Mouse (Mus musculus) bone marrow macrophage, adult 2 months (primary cell): Measurements from ENCODE around the gene Higd1c. TPM values are rescaled to one million over a fixed set of nuclear protein-coding genes. Genes with fewer than 3 reads are reported as not detected.
"Not testable (repeated sequence)": the region's sequence is repeated elsewhere in the genome, so short reads cannot be mapped to it uniquely, and the experiment has no call there.

ENCODE experiments used
- H3K27ac ChIP-seq: 2 replicates; pipeline ENCODE4 v1.5.1; 2012; ENCODE audit warnings: low read depth, low read length; ENCODE audit not compliant: insufficient read depth
- H3K4me1 ChIP-seq: 2 replicates; pipeline ENCODE4 v1.6.1; 2012; ENCODE audit warnings: low read length; ENCODE audit not compliant: control insufficient read depth, insufficient read depth
- H3K4me3 ChIP-seq: 2 replicates; pipeline ENCODE4 v1.5.1; 2012; ENCODE audit warnings: mild to moderate bottlenecking, low read length, moderate library complexity; ENCODE audit not compliant: insufficient read depth
- CTCF ChIP-seq: IDR thresholded peaks from 2 replicates; pipeline ENCODE4 v1.5.1; 2012; ENCODE audit warnings: low read depth, mild to moderate bottlenecking, low read length, moderate library complexity
- POLR2A ChIP-seq: IDR thresholded peaks from 2 replicates; pipeline ENCODE4 v1.6.1; 2012; ENCODE audit warnings: mild to moderate bottlenecking, low read depth, low read length, borderline replicate concordance
- polyA plus RNA-seq: library from polyadenylated mRNA; stranded (reverse); fragments of >200 nt; gene quantifications from 2 replicates; pipeline ENCODE4 v1.2.4, GENCODE M21; 2012; ENCODE audit not compliant: missing spikeins, insufficient read depth, insufficient read length

The Higd1c gene
- polyA plus RNA-seq, 1 experiment: not detected

DNA sequence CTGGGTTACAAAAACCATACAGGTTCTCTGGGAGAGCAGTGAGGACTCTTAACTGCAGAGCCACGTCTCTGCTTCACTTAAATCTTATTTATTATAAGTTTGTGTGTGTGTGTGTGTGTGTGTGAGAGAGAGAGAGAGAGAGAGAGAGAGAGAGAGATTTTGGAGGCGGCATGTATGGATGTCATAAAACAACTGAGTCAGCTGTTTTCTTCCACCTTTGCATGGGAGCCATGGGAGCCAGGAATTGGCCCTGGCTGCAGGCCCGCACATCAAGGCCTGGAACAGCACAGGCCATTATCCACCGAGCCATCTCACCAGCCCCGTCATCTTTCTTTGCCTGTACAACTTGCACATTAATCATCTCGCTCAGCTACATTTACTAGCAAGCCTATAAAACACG, 2.8 kb downstream of the Higd1c start:
- Histone ChIP-seq H3K4me3 (no peak overlapping the region), H3K27ac (no peak overlapping the region), H3K4me1 (no peaks in the 10 kb centered on the region)
- TF ChIP-seq POLR2A (no peak), CTCF (no peak)

DNA sequence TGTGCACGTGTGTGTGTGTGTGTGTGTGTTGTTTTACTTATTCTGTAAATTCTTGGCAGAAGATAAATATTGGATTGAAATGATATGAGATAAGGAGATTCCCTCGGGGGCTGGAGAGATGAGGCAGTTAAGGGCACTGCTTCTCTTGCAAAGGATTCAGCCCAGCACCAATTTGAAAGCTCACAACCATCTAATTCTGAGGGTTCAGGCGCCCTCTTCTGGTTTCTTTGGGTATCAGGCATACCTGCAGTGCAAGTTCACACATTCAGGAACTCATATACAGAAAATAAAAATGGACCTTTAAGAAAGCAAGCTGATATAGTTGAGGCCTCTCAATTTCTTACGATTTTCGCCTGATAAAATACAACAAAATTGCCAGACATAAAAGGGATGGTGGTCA, 10.7 kb downstream of the Higd1c start:
- Histone ChIP-seq H3K27ac (no peak overlapping the region), H3K4me3 (no peak overlapping the region), H3K4me1 (peaks cover 3% of the 10 kb centered on the region)
- TF ChIP-seq POLR2A: no peak
- no peak for TF ChIP-seq CTCF

DNA sequence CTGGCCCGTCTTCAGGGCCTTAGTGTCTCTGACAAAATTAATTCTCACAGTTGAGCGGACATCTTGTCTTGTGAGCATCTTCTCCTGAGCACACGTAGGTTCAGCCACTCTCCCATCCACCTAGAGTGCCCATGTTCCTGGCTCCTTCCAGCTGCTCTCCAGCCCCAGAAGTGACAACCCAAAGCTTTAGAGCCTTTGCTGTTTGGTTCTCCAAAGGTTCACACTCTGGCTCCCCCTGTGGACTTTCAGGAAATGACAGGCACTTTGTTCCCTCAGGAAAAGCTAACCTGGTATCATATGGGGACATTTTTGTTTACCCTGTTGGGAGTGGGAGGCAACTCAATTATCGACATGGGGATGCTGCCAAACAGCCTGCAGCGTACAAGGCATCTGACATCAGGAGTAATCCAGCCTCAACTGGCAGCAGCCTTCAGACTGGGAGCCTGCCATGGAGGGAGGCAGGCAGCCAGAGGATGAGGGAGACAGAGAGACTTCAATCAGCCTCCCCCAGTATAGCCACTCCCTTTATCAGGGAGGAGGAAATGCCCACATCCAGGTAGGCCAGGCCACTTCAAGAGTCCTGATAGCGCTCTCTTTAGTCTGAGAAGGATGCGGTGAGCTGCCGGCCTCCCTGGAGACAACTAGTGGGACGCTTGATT, 13.6 kb downstream of the Higd1c start:
- H3K4me1 ChIP-seq, H3K4me3 ChIP-seq, H3K27ac ChIP-seq: not testable (repeated sequence)

DNA sequence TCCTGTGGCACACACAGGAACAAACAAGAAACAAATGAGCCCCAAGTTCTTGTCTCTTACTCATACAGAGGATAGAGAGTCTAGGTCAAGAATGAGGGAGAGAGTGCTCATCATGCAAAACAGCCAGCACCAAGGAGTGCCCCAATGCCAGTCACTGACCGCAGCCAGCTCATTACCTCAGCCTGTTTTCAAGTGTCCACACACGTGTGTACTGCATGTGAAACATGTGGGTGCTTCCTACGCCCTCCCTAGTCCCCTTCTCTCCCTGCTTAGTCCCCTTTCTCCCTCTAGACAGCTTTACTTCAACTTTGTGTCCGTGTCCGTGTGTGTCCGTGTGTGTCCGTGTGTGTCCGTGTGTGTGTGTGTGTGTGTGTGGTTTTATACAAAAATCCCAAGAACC, 15.3 kb downstream of the Higd1c start:
- H3K4me3 ChIP-seq: no peak overlapping the region
- no peak for TF ChIP-seq CTCF
- no peak for TF ChIP-seq POLR2A
- no peak overlapping the region for H3K27ac ChIP-seq
- peaks cover 3% of the 10 kb centered on the region for H3K4me1 ChIP-seq

DNA sequence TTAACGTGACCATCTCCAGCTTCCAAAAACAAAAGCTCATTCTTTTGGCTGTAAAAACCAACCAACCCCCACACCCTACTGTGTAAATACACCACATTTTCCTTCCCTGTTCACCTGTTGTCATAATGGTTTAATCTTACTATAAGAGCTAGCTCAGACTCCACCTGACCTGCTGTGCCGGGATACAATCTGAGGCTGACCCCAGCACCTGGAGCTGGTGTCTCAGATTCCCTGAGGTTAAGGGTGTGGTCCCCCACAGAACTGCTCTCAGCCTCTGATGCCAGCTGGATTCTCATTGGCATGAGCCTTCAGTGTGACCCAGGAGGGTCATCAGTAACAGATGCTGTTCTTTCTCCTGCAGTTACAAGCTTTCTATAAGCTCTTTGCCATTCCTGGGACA, 15.8 kb downstream of the Higd1c start:
- no peak overlapping the region for H3K27ac ChIP-seq
- TF ChIP-seq POLR2A (no peak), CTCF (no peak)
- peaks cover 3% of the 10 kb centered on the region for H3K4me1 ChIP-seq
- H3K4me3 ChIP-seq: no peak overlapping the region

DNA sequence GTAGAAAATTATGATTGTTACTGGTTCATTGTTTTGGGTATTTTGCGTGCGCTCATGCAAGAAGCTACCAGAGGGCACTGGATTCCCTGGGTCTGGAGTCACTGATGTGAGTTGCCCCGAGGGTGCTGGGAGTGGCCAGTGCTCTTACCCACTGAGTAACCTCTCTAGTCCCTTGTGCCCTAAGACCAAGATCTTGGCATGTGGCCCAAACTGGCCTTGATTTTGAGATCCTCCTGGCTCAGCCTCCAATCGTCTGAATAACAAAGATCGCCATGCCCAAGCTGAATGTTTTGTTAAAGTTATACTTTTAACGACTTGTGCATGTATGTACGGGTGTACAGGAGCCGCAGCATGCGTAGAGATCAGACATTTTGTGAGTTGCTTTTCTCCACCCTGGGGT, 21.4 kb downstream of the Higd1c start:
- TF ChIP-seq POLR2A (no peak), CTCF (no peak)
- no peak overlapping the region for H3K4me3 ChIP-seq

DNA sequence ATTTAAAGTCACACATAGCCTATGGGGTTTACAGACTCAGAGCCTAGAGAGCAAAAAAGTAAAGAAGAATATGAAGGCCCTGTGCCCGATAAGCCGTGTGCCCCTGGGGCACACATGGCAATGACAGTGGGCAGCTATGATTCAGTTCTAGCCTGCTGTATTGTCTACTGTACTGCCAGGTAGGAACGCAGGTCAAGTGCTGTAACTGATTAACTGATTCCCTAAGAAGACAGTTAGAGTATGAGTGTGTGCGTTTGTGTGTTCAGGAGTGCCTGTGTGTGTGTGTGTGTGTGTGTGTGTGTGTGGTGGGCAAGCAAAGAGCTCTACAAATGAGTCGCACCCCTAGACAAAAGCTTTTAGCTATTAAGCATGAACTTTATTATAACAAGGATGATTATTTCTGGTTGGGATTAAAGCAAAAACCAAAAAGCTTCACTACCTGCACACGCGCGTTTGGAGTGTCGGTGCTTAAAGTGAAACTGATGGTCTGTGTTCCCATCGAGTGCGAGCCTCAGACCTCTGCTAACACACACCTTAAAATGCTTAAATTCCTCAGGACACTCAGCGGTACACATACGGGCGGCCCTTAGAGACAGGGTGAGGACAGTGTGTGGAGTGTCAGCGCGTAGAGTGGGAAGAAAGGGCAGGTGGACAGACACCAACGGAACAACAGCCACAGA, 23.3 kb downstream of the Higd1c start:
- TF ChIP-seq CTCF: no peak
- no peak for TF ChIP-seq POLR2A
- H3K27ac ChIP-seq: no peak overlapping the region
- H3K4me3 ChIP-seq: no peak overlapping the region
- no peaks in the 10 kb centered on the region for H3K4me1 ChIP-seq

More for the DNA sequence above, 21.4 kb downstream of the Higd1c start:
- Histone ChIP-seq H3K4me1 (no peaks in the 10 kb centered on the region), H3K27ac (no peak overlapping the region)

DNA sequence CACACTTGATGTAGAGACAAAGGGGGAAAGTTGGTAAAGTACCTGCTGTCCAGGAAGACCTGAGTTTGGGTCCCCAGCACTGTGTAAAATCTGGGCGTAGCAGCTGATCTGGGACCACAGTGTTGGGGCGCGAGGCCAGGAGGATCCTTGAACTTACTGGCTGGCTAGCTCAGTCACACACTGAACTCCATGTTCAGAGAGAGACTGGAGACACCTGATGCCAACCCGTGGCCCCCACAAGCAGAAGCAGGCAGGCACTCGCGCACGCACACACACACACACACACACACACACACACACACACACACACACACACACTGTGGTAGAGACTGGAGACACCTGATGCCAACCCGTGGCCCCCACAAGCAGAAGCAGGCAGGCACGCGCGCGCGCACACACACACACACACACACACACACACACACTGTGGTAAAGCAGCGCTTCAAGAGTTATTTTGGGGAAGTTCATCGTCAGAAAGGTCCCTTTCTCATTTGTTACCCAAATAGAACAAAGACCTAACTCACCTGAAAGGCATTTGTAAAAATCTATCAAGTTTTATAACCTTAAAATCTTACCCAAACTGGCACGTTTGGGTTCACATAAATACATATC, 24.0 kb downstream of the Higd1c start:
- H3K4me1 ChIP-seq: no peaks in the 10 kb centered on the region
- TF ChIP-seq POLR2A: no peak
- no peak for TF ChIP-seq CTCF
- H3K4me3 ChIP-seq: no peak overlapping the region
- H3K27ac ChIP-seq: no peak overlapping the region

DNA sequence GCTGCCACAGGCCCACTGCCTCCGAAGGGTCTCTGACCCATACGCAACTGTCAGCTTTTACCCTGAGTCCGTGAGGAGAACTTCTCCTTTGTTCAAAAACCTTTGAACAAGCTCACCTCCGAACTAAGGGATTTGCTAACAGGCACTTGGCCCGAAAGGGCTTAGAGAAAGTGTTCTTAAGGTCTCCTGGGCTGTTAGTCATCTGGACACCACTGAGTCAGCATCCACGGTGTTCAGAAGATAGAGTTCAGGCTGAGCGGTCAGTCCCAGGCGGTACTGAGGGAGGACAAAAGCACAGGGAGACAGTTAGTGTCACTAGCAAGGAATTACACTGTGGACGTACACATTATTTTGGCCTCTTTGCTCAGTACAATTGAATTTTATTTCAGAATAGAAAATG, 24.5 kb downstream of the Higd1c start:
- H3K27ac ChIP-seq: no peak overlapping the region
- TF ChIP-seq POLR2A: no peak
- H3K4me3 ChIP-seq: no peak overlapping the region
- no peaks in the 10 kb centered on the region for H3K4me1 ChIP-seq

DNA sequence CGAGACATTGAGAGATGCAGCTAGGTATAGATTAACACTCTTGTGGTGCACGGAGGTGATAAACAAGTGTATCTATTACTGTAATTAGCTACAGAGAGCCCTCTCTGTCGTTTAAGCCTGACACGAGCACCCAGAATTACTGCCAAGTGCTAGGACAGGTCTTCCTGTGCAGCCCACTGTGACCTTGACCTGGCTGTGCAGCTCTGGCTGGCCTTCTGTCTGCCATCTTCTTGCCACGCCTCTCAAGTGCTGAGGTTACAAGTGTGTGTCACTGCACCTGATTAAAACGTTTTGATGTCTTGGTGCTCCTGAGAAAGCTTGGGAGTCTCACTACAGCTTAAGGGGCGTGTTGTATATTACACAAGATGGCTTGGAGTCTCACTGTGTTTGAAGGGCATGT, 26.7 kb downstream of the Higd1c start:
- H3K4me1 ChIP-seq: no peaks in the 10 kb centered on the region
- H3K27ac ChIP-seq: no peak overlapping the region
- TF ChIP-seq POLR2A: no peak
- no peak for TF ChIP-seq CTCF

DNA sequence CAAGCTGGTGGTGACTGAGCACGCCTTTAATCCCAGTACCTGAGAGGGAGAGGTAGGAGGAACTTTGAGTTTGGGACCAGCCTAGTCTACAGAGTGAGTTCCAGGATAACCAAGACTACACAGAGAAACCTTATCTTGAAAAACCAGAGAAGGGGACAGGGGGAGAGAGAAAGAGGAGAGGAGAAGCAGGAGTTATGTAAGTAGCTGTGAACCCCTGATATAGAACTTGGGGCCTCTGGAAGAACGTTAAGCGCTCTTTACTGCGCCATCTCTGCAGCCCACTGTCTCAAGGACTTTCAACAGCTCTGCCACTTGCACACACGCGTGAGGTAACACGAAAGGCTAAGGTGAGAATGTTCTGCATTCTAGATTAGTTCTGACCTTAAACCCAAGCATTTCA, 27.3 kb downstream of the Higd1c start:
- H3K27ac ChIP-seq: no peak overlapping the region

More for the DNA sequence above, 26.7 kb downstream of the Higd1c start:
- H3K4me3 ChIP-seq: no peak overlapping the region

More for the DNA sequence above, 27.3 kb downstream of the Higd1c start:
- H3K4me3 ChIP-seq: no peak overlapping the region
- TF ChIP-seq CTCF: no peak
- TF ChIP-seq POLR2A: no peak
- H3K4me1 ChIP-seq: no peaks in the 10 kb centered on the region
